Mouse (Mus musculus): ENCODE data around the gene Ddx39b. TPM values are rescaled to one million over a fixed set of nuclear protein-coding genes. Genes with fewer than 3 reads are reported as not detected.
A peak's percentile ranks its signal among the peaks of the same experiment; 100 is the strongest.

The Ddx39b gene
- total and polyA plus RNA-seq, 3 experiments = 206 to 787 (median 581) TPM

DNA sequence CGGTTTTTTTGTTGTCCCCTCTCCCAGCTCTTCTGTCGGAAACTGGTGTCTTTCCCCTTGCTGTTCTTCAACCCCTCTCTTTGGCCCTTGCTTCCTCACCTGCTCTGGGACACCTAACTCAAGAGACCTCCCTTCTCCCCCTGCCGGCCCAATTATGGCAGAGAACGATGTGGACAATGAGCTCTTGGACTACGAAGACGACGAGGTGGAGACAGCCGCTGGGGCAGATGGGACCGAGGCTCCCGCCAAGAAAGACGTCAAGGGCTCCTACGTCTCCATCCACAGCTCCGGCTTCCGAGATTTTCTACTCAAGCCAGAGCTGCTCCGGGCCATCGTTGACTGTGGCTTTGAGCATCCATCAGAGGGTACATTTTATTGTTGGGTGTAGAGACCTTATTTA, 1.5 kb downstream of the Ddx39b start:
- peaks cover 31 to 33% of the 10 kb centered on the region in 2 experiments for H3K36me3 ChIP-seq (ENCODE audit: control insufficient read depth in 1 of 2, insufficient read depth in 2 of 2, low read length in 2 of 2)
- no peaks in the 10 kb centered on the region for H3K27me3 ChIP-seq (ENCODE audit: control insufficient read depth in 1 of 2, insufficient read depth in 2 of 2, low read length in 2 of 2)
- peak overlapping the region; percentile 94 for H3K27ac ChIP-seq (ENCODE audit: control insufficient read depth, low read depth, low read length)
- H3K9ac ChIP-seq (ENCODE audit: control insufficient read depth, low read depth, low read length, poor library complexity, severe bottlenecking) = peak overlapping the region; percentile 96
- no peak for TF ChIP-seq TBP (IDR thresholded peaks at IDR 0.05; ENCODE audit: low read depth, low read length)
- no peak for TF ChIP-seq MYB (IDR thresholded peaks at IDR 0.05; ENCODE audit: low read depth, low read length)
- TF ChIP-seq CHD1 (IDR thresholded peaks at IDR 0.05; ENCODE audit: low read depth, low read length) = peak; percentile 96
- TF ChIP-seq MAX (IDR thresholded peaks at IDR 0.05; ENCODE audit: low read length) = peak; percentile 7; the same call in 1 of the 2 replicates
- no peaks in the 10 kb centered on the region for H3K9me3 ChIP-seq (replicated peaks; ENCODE audit: insufficient read depth, low read length)
- peak; percentile 61 for DNase-seq (ENCODE audit: low read depth, low spot score)
- H3K79me2 ChIP-seq (ENCODE audit: control insufficient read depth, insufficient read depth, low read length, poor library complexity) = peaks cover 57% of the 10 kb centered on the region
- peaks cover 5 to 28% of the 10 kb centered on the region in 2 experiments; a peak in 3 of 4 replicates for H3K4me1 ChIP-seq (ENCODE audit: control insufficient read depth in 1 of 2, insufficient read depth in 2 of 2, low read length in 2 of 2)
- H3K4me3 ChIP-seq (ENCODE audit: control insufficient read depth in 1 of 2, insufficient read depth in 1 of 2, low read depth in 2 of 2, low read length in 2 of 2) = peak overlapping the region; percentile 79 to 95

DNA sequence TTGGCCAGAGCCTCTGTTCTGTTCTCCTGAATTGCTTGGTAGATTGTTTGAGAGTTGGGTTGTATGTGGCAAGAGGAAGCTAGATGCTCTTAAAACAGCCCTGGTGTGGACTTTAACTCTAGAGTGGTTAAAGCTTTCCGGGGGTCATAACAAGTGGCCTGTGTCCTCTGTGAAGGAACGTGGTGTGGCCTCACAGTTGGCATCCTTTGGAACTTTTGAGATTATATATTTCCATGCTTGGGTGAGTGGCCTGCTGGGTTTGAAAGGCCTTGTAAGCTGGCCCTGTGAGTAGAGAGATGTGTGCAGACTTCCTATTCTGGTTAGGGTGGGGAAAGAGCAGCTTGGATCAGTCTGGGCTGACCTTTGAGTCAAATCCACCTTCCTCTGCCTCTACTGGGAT, 3.5 kb downstream of the Ddx39b start:
- Histone ChIP-seq H3K4me3 (ENCODE audit: control insufficient read depth in 1 of 2, insufficient read depth in 1 of 2, low read depth in 2 of 2, low read length in 2 of 2) (no peak overlapping the region), H3K79me2 (ENCODE audit: control insufficient read depth, insufficient read depth, low read length, poor library complexity) (peaks cover 58% of the 10 kb centered on the region), H3K27ac (ENCODE audit: control insufficient read depth, low read depth, low read length) (peak overlapping the region; percentile 17; the same call in 1 of the 2 replicates), H3K36me3 (ENCODE audit: control insufficient read depth in 1 of 2, insufficient read depth in 2 of 2, low read length in 2 of 2) (peaks cover 31 to 42% of the 10 kb centered on the region in 2 experiments), H3K9ac (ENCODE audit: control insufficient read depth, low read depth, low read length, poor library complexity, severe bottlenecking) (peak overlapping the region; percentile 33), H3K27me3 (ENCODE audit: control insufficient read depth in 1 of 2, insufficient read depth in 2 of 2, low read length in 2 of 2) (no peaks in the 10 kb centered on the region), H3K4me1 (ENCODE audit: control insufficient read depth in 1 of 2, insufficient read depth in 2 of 2, low read length in 2 of 2) (peaks cover 5 to 28% of the 10 kb centered on the region in 2 experiments; a peak in 3 of 4 replicates), H3K9me3 (replicated peaks; ENCODE audit: insufficient read depth, low read length) (no peaks in the 10 kb centered on the region)
- TF ChIP-seq NELFE (IDR thresholded peaks at IDR 0.05; ENCODE audit: low read depth, low read length) (no peak), RCOR1 (IDR thresholded peaks at IDR 0.05; ENCODE audit: low read depth, low read length) (no peak), CHD1 (IDR thresholded peaks at IDR 0.05; ENCODE audit: low read depth, low read length) (no peak), ZNF384 (IDR thresholded peaks at IDR 0.05; ENCODE audit: low read depth, low read length) (no peak), MXI1 (IDR thresholded peaks at IDR 0.05; ENCODE audit: low read depth, low read length) (no peak), MYB (IDR thresholded peaks at IDR 0.05; ENCODE audit: low read depth, low read length) (no peak), MAX (IDR thresholded peaks at IDR 0.05; ENCODE audit: low read length) (no peak), ZKSCAN1 (IDR thresholded peaks at IDR 0.05; ENCODE audit: low read depth, low read length) (no peak), E2F4 (IDR thresholded peaks at IDR 0.05; ENCODE audit: borderline replicate concordance, low read depth, low read length) (no peak), RAD21 (IDR thresholded peaks at IDR 0.05; ENCODE audit: low read depth, low read length) (no peak), USF1 (IDR thresholded peaks at IDR 0.05; ENCODE audit: low read depth, low read length) (no peak), MYC (IDR thresholded peaks at IDR 0.05; ENCODE audit: low read depth, low read length) (no peak), KAT2A (conservative IDR thresholded peaks at IDR 0.05; ENCODE audit: low read depth, low read length) (no peak), SIN3A (IDR thresholded peaks at IDR 0.05; ENCODE audit: low read length) (no peak), POLR2A (IDR thresholded peaks at IDR 0.05; ENCODE audit: control insufficient read depth in 1 of 2, insufficient read depth in 1 of 2, low read depth in 1 of 2, low read length in 2 of 2, poor library complexity in 1 of 2) (no peak; a peak in 1 of 4 replicates)
- no peak for DNase-seq (ENCODE audit: low read depth, low spot score)
